Mouse (Mus musculus): ENCODE measurements around the gene Fate1. TPM values are rescaled to one million over a fixed set of nuclear protein-coding genes. Genes with fewer than 3 reads are reported as not detected.

Gene Fate1
- polyA plus RNA-seq (2014; fragmentation: Nextera tagmentation; extraction: Ambion mirVana): not detected in 2 replicates

- Histone ChIP-seq H3K4me2 (ENCODE audit: low read length) (no peak within 1 kb of the TSS), H3K27me3 (replicated peaks; ENCODE audit: control insufficient read depth, insufficient read depth, low read length) (no peaks in the 10 kb centered on the region), H3K4me3 (ENCODE audit: low read depth, low read length) (no peak within 1 kb of the TSS), H3K27ac (ENCODE audit: low read depth, low read length) (no peak within 1 kb of the TSS), H3K4me1 (ENCODE audit: control insufficient read depth, insufficient read depth, low read length) (no peaks in the 10 kb centered on the region), H3K9me3 (replicated peaks; ENCODE audit: control insufficient read depth, low read length) (no peaks in the 10 kb centered on the region), H3K36me3 (ENCODE audit: control insufficient read depth, insufficient read depth, low read length) (no peaks in the 10 kb centered on the region), H3K9ac (ENCODE audit: low read length) (no peak within 1 kb of the TSS)
- ATAC-seq (no peak), DNase-seq (ENCODE audit: low spot score) (no peak)
- WGBS: 85% methylated on average over 2 of the region's 2 CpGs
Observed at GRCm38 (mm10) chrX:71972686-71973085, at the start of gene Fate1. Gene Fate1, plus strand, starts transcription at chrX:71972986.

GRCm38 (mm10) chrX:71946631-71947030 is 26.2 kb upstream of the Fate1 start:
- H3K27me3 ChIP-seq (replicated peaks; ENCODE audit: control insufficient read depth, insufficient read depth, low read length): no peaks in the 10 kb centered on the region
- DNase-seq (ENCODE audit: low spot score): peak; percentile 46
- H3K9me3 ChIP-seq (replicated peaks; ENCODE audit: control insufficient read depth, low read length): no peaks in the 10 kb centered on the region
- H3K27ac ChIP-seq (ENCODE audit: low read depth, low read length): no peak overlapping the region
- ATAC-seq: no peak
- H3K4me1 ChIP-seq (ENCODE audit: control insufficient read depth, insufficient read depth, low read length): no peaks in the 10 kb centered on the region
- H3K36me3 ChIP-seq (ENCODE audit: control insufficient read depth, insufficient read depth, low read length): no peaks in the 10 kb centered on the region
- H3K4me2 ChIP-seq (ENCODE audit: low read length): no peak overlapping the region
- H3K9ac ChIP-seq (ENCODE audit: low read length): no peak overlapping the region
- WGBS: 28% methylated on average over 3 of the region's 3 CpGs
- H3K4me3 ChIP-seq (ENCODE audit: low read depth, low read length): no peak overlapping the region

GRCm38 (mm10) chrX:71958366-71958765 is 14.4 kb upstream of the Fate1 start:
- H3K4me3 ChIP-seq (ENCODE audit: low read depth, low read length): no peak overlapping the region
- H3K27ac ChIP-seq (ENCODE audit: low read depth, low read length): no peak overlapping the region
- H3K27me3 ChIP-seq (replicated peaks; ENCODE audit: control insufficient read depth, insufficient read depth, low read length): no peaks in the 10 kb centered on the region
- no peaks in the 10 kb centered on the region for H3K36me3 ChIP-seq (ENCODE audit: control insufficient read depth, insufficient read depth, low read length)
- no peak for ATAC-seq
- no peak overlapping the region for H3K9ac ChIP-seq (ENCODE audit: low read length)
- DNase-seq (ENCODE audit: low spot score): no peak
- no peak overlapping the region for H3K4me2 ChIP-seq (ENCODE audit: low read length)
- H3K9me3 ChIP-seq (replicated peaks; ENCODE audit: control insufficient read depth, low read length): no peaks in the 10 kb centered on the region
- H3K4me1 ChIP-seq (ENCODE audit: control insufficient read depth, insufficient read depth, low read length): no peaks in the 10 kb centered on the region

GRCm38 (mm10) chrX:71962073-71963051 is 10.4 kb upstream of the Fate1 start, which contains the start of gene Prrg3:
Gene Prrg3, plus strand, starts transcription at chrX:71962624.
- Histone ChIP-seq H3K27ac (ENCODE audit: low read depth, low read length) (peak within 1 kb of the TSS; percentile 14; the same call in 1 of the 2 replicates), H3K4me1 (ENCODE audit: control insufficient read depth, insufficient read depth, low read length) (0 out of 2 replicates have a peak, but pooled peaks cover 2% of the 10 kb centered on the region), H3K9ac (ENCODE audit: low read length) (peak within 1 kb of the TSS; percentile 66), H3K4me3 (ENCODE audit: low read depth, low read length) (peak within 1 kb of the TSS; percentile 45), H3K4me2 (ENCODE audit: low read length) (peak within 1 kb of the TSS; percentile 63), H3K9me3 (replicated peaks; ENCODE audit: control insufficient read depth, low read length) (no peaks in the 10 kb centered on the region), H3K27me3 (replicated peaks; ENCODE audit: control insufficient read depth, insufficient read depth, low read length) (no peaks in the 10 kb centered on the region), H3K36me3 (ENCODE audit: control insufficient read depth, insufficient read depth, low read length) (peaks cover 3% of the 10 kb centered on the region; the same call in 1 of the 2 replicates)
- DNase-seq (ENCODE audit: low spot score) (peak; percentile 64), ATAC-seq (peak; percentile 90)
- 32% methylated on average over 57 of the region's 72 CpGs for WGBS

- Histone ChIP-seq H3K4me1 (ENCODE audit: control insufficient read depth, insufficient read depth, low read length) (0 out of 2 replicates have a peak, but pooled peaks cover 2% of the 10 kb centered on the region), H3K27me3 (replicated peaks; ENCODE audit: control insufficient read depth, insufficient read depth, low read length) (no peaks in the 10 kb centered on the region), H3K36me3 (ENCODE audit: control insufficient read depth, insufficient read depth, low read length) (peaks cover 3% of the 10 kb centered on the region; the same call in 1 of the 2 replicates), H3K9me3 (replicated peaks; ENCODE audit: control insufficient read depth, low read length) (no peaks in the 10 kb centered on the region), H3K27ac (ENCODE audit: low read depth, low read length) (no peak overlapping the region), H3K4me2 (ENCODE audit: low read length) (peak overlapping the region; percentile 63), H3K9ac (ENCODE audit: low read length) (peak overlapping the region; percentile 66), H3K4me3 (ENCODE audit: low read depth, low read length) (peak overlapping the region; percentile 45)
- peak; percentile 48 for DNase-seq (ENCODE audit: low spot score)
- peak; percentile 15 for ATAC-seq
- 35% methylated on average over 9 of the region's 9 CpGs for WGBS
Observed at GRCm38 (mm10) chrX:71963275-71963912, 9.4 kb upstream of the Fate1 start.

- Histone ChIP-seq H3K36me3 (ENCODE audit: control insufficient read depth, insufficient read depth, low read length) (peaks cover 3% of the 10 kb centered on the region; the same call in 1 of the 2 replicates), H3K9me3 (replicated peaks; ENCODE audit: control insufficient read depth, low read length) (no peaks in the 10 kb centered on the region), H3K4me3 (ENCODE audit: low read depth, low read length) (no peak overlapping the region), H3K27me3 (replicated peaks; ENCODE audit: control insufficient read depth, insufficient read depth, low read length) (no peaks in the 10 kb centered on the region), H3K27ac (ENCODE audit: low read depth, low read length) (no peak overlapping the region), H3K4me2 (ENCODE audit: low read length) (no peak overlapping the region), H3K4me1 (ENCODE audit: control insufficient read depth, insufficient read depth, low read length) (0 out of 2 replicates have a peak, but pooled peaks cover 2% of the 10 kb centered on the region), H3K9ac (ENCODE audit: low read length) (no peak overlapping the region)
- 81% methylated on average over 1 of the region's 1 CpGs for WGBS
- ATAC-seq (no peak), DNase-seq (ENCODE audit: low spot score) (no peak)
Observed at GRCm38 (mm10) chrX:71968216-71968615, 4.6 kb upstream of the Fate1 start.

- no peaks in the 10 kb centered on the region for H3K27me3 ChIP-seq (replicated peaks; ENCODE audit: control insufficient read depth, insufficient read depth, low read length)
- 77% methylated on average over 6 of the region's 6 CpGs for WGBS
- H3K9ac ChIP-seq (ENCODE audit: low read length): no peak overlapping the region
- ATAC-seq (no peak), DNase-seq (ENCODE audit: low spot score) (no peak)
- H3K36me3 ChIP-seq (ENCODE audit: control insufficient read depth, insufficient read depth, low read length): peaks cover 3% of the 10 kb centered on the region; the same call in 1 of the 2 replicates
- H3K4me2 ChIP-seq (ENCODE audit: low read length): no peak overlapping the region
- H3K4me3 ChIP-seq (ENCODE audit: low read depth, low read length): no peak overlapping the region
- no peaks in the 10 kb centered on the region for H3K4me1 ChIP-seq (ENCODE audit: control insufficient read depth, insufficient read depth, low read length)
- no peaks in the 10 kb centered on the region for H3K9me3 ChIP-seq (replicated peaks; ENCODE audit: control insufficient read depth, low read length)
- no peak overlapping the region for H3K27ac ChIP-seq (ENCODE audit: low read depth, low read length)
Observed at GRCm38 (mm10) chrX:71968816-71969215, 4.0 kb upstream of the Fate1 start.

- DNase-seq (ENCODE audit: low spot score): peak; percentile 7
- WGBS: 54% methylated on average over 5 of the region's 5 CpGs
Observed at GRCm38 (mm10) chrX:71971325-71971724, 1.5 kb upstream of the Fate1 start.

More at GRCm38 (mm10) chrX:71971325-71971724, 1.5 kb upstream of the Fate1 start:
- H3K27ac ChIP-seq (ENCODE audit: low read depth, low read length): no peak overlapping the region
- no peak overlapping the region for H3K4me2 ChIP-seq (ENCODE audit: low read length)
- no peak overlapping the region for H3K9ac ChIP-seq (ENCODE audit: low read length)
- peaks cover 3% of the 10 kb centered on the region; the same call in 1 of the 2 replicates for H3K36me3 ChIP-seq (ENCODE audit: control insufficient read depth, insufficient read depth, low read length)
- no peaks in the 10 kb centered on the region for H3K9me3 ChIP-seq (replicated peaks; ENCODE audit: control insufficient read depth, low read length)
- no peak for ATAC-seq
- no peaks in the 10 kb centered on the region for H3K4me1 ChIP-seq (ENCODE audit: control insufficient read depth, insufficient read depth, low read length)
- H3K4me3 ChIP-seq (ENCODE audit: low read depth, low read length): no peak overlapping the region
- no peaks in the 10 kb centered on the region for H3K27me3 ChIP-seq (replicated peaks; ENCODE audit: control insufficient read depth, insufficient read depth, low read length)

Measured in forebrain, embryonic 14.5 days (tissue).